Mouse (Mus musculus): ENCODE measurements around the gene Anapc16. TPM values are rescaled to one million over a fixed set of nuclear protein-coding genes. Genes with fewer than 3 reads are reported as not detected.
A peak's percentile ranks its signal among the peaks of the same experiment; 100 is the strongest.

Gene Anapc16
- polyA plus RNA-seq, 1 experiment: 41.3 TPM

DNA sequence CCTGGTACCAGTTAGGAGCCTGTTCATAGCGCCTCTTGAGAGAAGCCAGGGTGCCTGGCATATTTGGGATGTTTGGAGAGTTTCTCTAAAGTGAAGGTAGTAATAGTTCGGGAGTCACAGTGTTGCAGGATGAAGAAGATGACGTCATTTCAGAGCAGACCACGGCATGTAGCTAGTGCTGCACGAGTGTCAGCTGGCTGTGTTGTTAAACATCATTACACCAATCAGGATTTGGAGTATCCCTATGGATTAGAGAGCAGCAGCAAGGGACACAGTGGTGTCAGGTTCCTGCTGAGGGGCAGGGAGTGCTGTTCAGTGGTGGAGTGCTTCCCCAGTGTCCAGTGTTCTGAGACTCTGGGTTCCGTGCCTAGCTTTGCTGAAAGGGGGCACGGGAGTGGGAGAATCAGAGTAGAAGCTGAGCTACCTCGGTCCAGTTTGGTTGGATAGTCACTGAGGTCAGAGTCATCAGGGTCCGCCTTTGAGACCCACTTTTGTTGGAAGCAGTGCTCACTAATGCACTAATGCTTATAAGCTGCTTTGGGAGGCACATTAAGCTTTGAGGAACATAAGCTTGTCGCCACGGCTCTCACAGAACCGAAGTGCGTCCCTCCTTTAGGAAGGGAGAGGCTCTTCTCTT is 23.9 kb upstream of the Anapc16 start:
- Histone ChIP-seq H3K36me3 (ENCODE audit: control insufficient read depth, insufficient read depth, low read length) (no peaks in the 10 kb centered on the region), H3K4me3 (ENCODE audit: control insufficient read depth, low read depth, low read length) (no peak overlapping the region), H3K4me1 (ENCODE audit: control insufficient read depth, insufficient read depth, low read length) (peaks cover 5% of the 10 kb centered on the region), H3K27ac (ENCODE audit: control insufficient read depth, insufficient read depth, low read depth, low read length) (no peak overlapping the region), H3K27me3 (ENCODE audit: control insufficient read depth, insufficient read depth, low read length) (no peaks in the 10 kb centered on the region)
- TF ChIP-seq POLR2A (IDR thresholded peaks at IDR 0.05; ENCODE audit: control insufficient read depth, low read depth, low read length): no peak
- no peak for TF ChIP-seq CTCF (IDR thresholded peaks at IDR 0.05; ENCODE audit: control insufficient read depth, insufficient read depth, insufficient replicate concordance, low read depth, low read length)

DNA sequence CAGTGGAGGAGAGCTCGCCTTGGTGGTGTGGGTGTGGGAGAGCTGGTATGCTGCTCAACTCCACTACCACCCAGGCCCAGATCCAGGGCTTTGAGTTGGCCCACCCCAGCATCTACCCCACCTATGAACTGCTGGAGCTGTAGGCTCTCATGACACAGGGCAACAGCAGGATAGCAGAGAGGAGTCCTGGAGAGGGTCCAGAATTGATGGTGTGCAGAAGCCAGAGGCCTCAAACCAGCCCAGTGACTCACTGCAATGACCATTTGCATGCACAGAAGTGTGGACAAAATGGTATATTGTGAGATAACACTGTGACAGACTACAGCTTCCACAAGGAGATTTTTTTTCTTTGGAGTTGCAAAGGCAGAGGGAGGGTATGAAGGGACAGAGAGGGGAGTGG is 20.8 kb upstream of the Anapc16 start:
- no peak overlapping the region for H3K4me3 ChIP-seq (ENCODE audit: control insufficient read depth, low read depth, low read length)
- no peak overlapping the region for H3K27ac ChIP-seq (ENCODE audit: control insufficient read depth, insufficient read depth, low read depth, low read length)
- no peak for TF ChIP-seq CTCF (IDR thresholded peaks at IDR 0.05; ENCODE audit: control insufficient read depth, insufficient read depth, insufficient replicate concordance, low read depth, low read length)
- TF ChIP-seq POLR2A (IDR thresholded peaks at IDR 0.05; ENCODE audit: control insufficient read depth, low read depth, low read length): no peak
- no peaks in the 10 kb centered on the region for H3K36me3 ChIP-seq (ENCODE audit: control insufficient read depth, insufficient read depth, low read length)
- no peaks in the 10 kb centered on the region for H3K4me1 ChIP-seq (ENCODE audit: control insufficient read depth, insufficient read depth, low read length)
- no peaks in the 10 kb centered on the region for H3K27me3 ChIP-seq (ENCODE audit: control insufficient read depth, insufficient read depth, low read length)

DNA sequence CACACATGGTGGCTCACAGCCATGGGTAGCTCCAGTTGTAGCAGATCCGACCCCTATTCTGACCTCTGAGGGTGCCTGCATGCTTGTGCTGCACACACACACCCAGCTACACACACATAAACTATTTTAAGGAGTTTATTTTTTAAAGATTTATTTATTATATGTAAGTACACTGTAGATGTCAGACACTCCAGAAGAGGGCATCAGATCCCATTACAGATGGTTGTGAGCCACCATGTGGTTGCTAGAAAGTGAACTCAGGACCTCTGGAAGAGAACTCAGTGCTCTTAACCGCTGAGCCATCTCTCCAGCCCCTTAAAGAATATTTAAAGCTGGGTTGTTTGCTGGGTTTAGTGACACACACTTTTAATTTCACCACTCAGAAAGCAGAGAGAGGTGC is 16.4 kb upstream of the Anapc16 start:
- H3K27ac ChIP-seq (ENCODE audit: control insufficient read depth, insufficient read depth, low read depth, low read length): no peak overlapping the region
- no peak for TF ChIP-seq POLR2A (IDR thresholded peaks at IDR 0.05; ENCODE audit: control insufficient read depth, low read depth, low read length)
- TF ChIP-seq CTCF (IDR thresholded peaks at IDR 0.05; ENCODE audit: control insufficient read depth, insufficient read depth, insufficient replicate concordance, low read depth, low read length): no peak
- H3K4me3 ChIP-seq (ENCODE audit: control insufficient read depth, low read depth, low read length): no peak overlapping the region
- no peaks in the 10 kb centered on the region for H3K27me3 ChIP-seq (ENCODE audit: control insufficient read depth, insufficient read depth, low read length)
- no peaks in the 10 kb centered on the region for H3K36me3 ChIP-seq (ENCODE audit: control insufficient read depth, insufficient read depth, low read length)
- no peaks in the 10 kb centered on the region for H3K4me1 ChIP-seq (ENCODE audit: control insufficient read depth, insufficient read depth, low read length)

DNA sequence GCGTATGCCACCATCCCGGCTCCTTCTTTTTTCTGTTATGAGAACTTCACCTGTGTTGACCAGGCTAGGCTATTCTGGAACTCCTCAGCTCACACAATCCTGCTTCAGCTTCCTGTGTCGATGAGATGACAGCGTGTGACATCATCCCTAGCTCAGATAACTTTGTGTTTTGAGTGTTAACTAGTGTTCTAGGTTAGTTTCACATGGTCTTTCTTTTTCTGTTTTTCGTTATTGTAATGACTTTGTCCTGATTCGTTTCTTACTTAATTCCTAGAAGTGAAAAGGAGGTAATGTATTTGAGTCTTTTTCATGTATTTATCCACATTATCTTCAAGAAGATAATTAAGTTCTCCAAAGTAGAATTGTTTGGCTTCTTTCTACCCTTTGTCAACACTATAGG is 13.3 kb upstream of the Anapc16 start:
- H3K27ac ChIP-seq (ENCODE audit: control insufficient read depth, insufficient read depth, low read depth, low read length): no peak overlapping the region
- TF ChIP-seq POLR2A (IDR thresholded peaks at IDR 0.05; ENCODE audit: control insufficient read depth, low read depth, low read length): no peak
- H3K4me1 ChIP-seq (ENCODE audit: control insufficient read depth, insufficient read depth, low read length): no peaks in the 10 kb centered on the region
- H3K36me3 ChIP-seq (ENCODE audit: control insufficient read depth, insufficient read depth, low read length): no peaks in the 10 kb centered on the region; the same call in 1 of the 2 replicates
- no peaks in the 10 kb centered on the region for H3K27me3 ChIP-seq (ENCODE audit: control insufficient read depth, insufficient read depth, low read length)
- H3K4me3 ChIP-seq (ENCODE audit: control insufficient read depth, low read depth, low read length): no peak overlapping the region

DNA sequence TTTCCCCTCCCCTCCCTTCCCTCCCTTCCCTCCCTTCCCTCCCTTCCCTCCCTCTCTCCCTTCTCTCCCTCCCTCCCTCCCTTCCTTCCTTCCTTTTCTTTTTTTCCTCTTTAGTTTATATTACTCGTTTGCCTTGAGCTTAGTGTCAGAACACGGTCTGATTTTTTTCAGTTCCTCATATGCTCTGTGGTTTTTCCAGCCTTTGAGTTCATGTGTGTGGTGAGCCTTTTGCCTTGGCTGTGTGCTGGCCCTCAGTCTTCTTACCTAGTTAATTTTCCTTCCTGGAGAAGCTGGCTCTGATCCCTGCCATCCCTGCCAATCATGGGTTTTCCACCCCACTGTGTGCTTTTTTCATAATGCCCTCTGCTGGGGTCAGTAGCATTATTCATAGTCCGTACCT is 6.2 kb upstream of the Anapc16 start:
- no peak overlapping the region for H3K27ac ChIP-seq (ENCODE audit: control insufficient read depth, insufficient read depth, low read depth, low read length)
- H3K36me3 ChIP-seq (ENCODE audit: control insufficient read depth, insufficient read depth, low read length): no peaks in the 10 kb centered on the region; the same call in 1 of the 2 replicates
- H3K4me3 ChIP-seq (ENCODE audit: control insufficient read depth, low read depth, low read length): no peak overlapping the region
- H3K4me1 ChIP-seq (ENCODE audit: control insufficient read depth, insufficient read depth, low read length): peaks cover 2% of the 10 kb centered on the region; the same call in 1 of the 2 replicates
- TF ChIP-seq CTCF (IDR thresholded peaks at IDR 0.05; ENCODE audit: control insufficient read depth, insufficient read depth, insufficient replicate concordance, low read depth, low read length) (no peak), POLR2A (IDR thresholded peaks at IDR 0.05; ENCODE audit: control insufficient read depth, low read depth, low read length) (no peak)
- no peaks in the 10 kb centered on the region for H3K27me3 ChIP-seq (ENCODE audit: control insufficient read depth, insufficient read depth, low read length)

DNA sequence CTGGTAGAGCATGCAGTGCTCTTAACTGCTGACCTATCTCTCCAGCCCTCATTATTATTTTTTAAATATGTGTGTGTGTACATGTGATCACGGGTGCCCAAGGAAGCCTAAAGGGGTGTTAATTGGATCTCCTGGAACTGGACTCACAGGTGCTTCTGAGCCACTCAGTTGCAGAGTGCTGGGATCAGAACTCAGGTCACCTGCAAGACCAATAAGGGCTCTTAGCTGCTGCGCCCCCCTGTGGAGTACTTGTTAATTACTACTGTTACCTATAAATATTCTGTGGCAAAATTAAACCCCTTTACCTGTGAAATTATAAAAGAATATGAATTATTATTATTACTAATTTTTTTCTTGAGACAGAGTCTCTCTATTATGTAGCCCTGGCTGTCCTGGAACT is 2.3 kb upstream of the Anapc16 start:
- Histone ChIP-seq H3K27me3 (ENCODE audit: control insufficient read depth, insufficient read depth, low read length) (no peaks in the 10 kb centered on the region), H3K27ac (ENCODE audit: control insufficient read depth, insufficient read depth, low read depth, low read length) (no peak overlapping the region), H3K36me3 (ENCODE audit: control insufficient read depth, insufficient read depth, low read length) (no peaks in the 10 kb centered on the region; the same call in none of the 2 replicates), H3K4me1 (ENCODE audit: control insufficient read depth, insufficient read depth, low read length) (peaks cover 2% of the 10 kb centered on the region), H3K4me3 (ENCODE audit: control insufficient read depth, low read depth, low read length) (no peak overlapping the region)
- TF ChIP-seq CTCF (IDR thresholded peaks at IDR 0.05; ENCODE audit: control insufficient read depth, insufficient read depth, insufficient replicate concordance, low read depth, low read length) (no peak; the same call in 1 of the 2 replicates), POLR2A (IDR thresholded peaks at IDR 0.05; ENCODE audit: control insufficient read depth, low read depth, low read length) (no peak)

DNA sequence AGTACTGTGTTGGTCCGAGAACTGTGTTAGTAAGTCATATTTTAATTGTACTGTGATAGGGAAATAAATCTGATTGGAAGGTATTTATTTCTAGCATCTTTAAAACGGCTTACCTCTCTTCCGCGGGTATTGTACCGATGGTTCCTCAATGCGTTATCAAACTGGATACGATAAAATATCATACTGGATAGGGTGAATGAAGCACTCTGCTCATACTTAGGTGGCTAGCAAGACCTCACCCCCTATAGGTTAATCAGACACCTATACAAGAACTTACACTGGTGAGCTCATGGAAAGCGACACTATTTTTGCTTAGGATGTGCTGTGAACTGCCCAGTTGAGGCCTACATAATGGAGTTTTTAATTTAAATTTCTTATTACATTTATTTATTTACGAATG is 912 bp upstream of the Anapc16 start:
- Histone ChIP-seq H3K4me1 (ENCODE audit: control insufficient read depth, insufficient read depth, low read length) (peaks cover 2% of the 10 kb centered on the region), H3K4me3 (ENCODE audit: control insufficient read depth, low read depth, low read length) (peak overlapping the region; percentile 98), H3K27ac (ENCODE audit: control insufficient read depth, insufficient read depth, low read depth, low read length) (peak overlapping the region; percentile 87; the same call in 1 of the 2 replicates), H3K27me3 (ENCODE audit: control insufficient read depth, insufficient read depth, low read length) (no peaks in the 10 kb centered on the region), H3K36me3 (ENCODE audit: control insufficient read depth, insufficient read depth, low read length) (no peaks in the 10 kb centered on the region; the same call in none of the 2 replicates)
- no peak for TF ChIP-seq POLR2A (IDR thresholded peaks at IDR 0.05; ENCODE audit: control insufficient read depth, low read depth, low read length)
- no peak for TF ChIP-seq CTCF (IDR thresholded peaks at IDR 0.05; ENCODE audit: control insufficient read depth, insufficient read depth, insufficient replicate concordance, low read depth, low read length)
